Mouse (Mus musculus) bone marrow macrophage, adult 2 months (primary cell): Measurements from ENCODE around the gene Dhrs3.

Experiments used
- CTCF ChIP-seq: IDR thresholded peaks from 2 replicates; pipeline ENCODE4 v1.5.1; 2012; ENCODE audit warnings: low read depth, mild to moderate bottlenecking, low read length, moderate library complexity
- POLR2A ChIP-seq: IDR thresholded peaks from 2 replicates; pipeline ENCODE4 v1.6.1; 2012; ENCODE audit warnings: mild to moderate bottlenecking, low read depth, low read length, borderline replicate concordance

DNA sequence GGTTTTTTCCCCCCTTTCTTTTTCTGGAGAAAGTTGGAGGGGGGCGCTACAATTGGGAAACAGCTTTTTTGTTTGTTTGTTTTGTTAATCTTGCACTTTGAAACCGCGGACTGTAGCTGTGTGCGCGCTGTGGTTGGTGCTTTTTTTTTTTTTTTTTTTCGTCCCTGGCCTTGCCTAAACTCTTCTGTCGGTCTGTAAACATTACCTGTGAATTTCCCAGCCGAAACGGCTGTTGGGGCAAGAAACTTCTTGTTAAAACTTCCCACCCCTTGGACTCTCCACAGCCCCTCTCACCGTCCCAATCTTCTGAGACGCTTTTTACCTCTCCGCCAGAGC lies 278 bp downstream of the Dhrs3 start:
- no peak for TF ChIP-seq POLR2A
- no peak for TF ChIP-seq CTCF
